Mouse (Mus musculus) stomach, embryonic 14.5 days (tissue): ENCODE results near the gene Tmem100. TPM values are rescaled to one million over a fixed set of nuclear protein-coding genes. Genes with fewer than 3 reads are reported as not detected.
A peak's percentile ranks its signal among the peaks of the same experiment; 100 is the strongest.

Source experiments
- ATAC-seq: fragments of 200-750 bp; cut with Nextera tagmentation; 2 replicates; pipeline ENCODE4 v1.8.0; 2017; ENCODE audit warnings: low read depth, moderate TSS enrichment; ENCODE audit not compliant: insufficient number of reproducible peaks, insufficient read depth, low FRiP score
- H3K27ac ChIP-seq: fragments of 300-500 bp; sonication (generic); 2 replicates; pipeline ENCODE4 v1.5.1; 2014; ENCODE audit warnings: mild to moderate bottlenecking, low read length, moderate library complexity, mixed read lengths
- H3K27me3 ChIP-seq: fragments of 300-500 bp; sonication (generic); 2 replicates; pipeline ENCODE4 v1.6.1; 2014; ENCODE audit warnings: low read length, control low read depth, mixed read lengths; ENCODE audit not compliant: control insufficient read depth, insufficient read depth
- H3K36me3 ChIP-seq: fragments of 300-500 bp; sonication (generic); 2 replicates; pipeline ENCODE4 v1.6.1; 2014; ENCODE audit warnings: mild to moderate bottlenecking, control low read depth, low read length, moderate library complexity, mixed read lengths; ENCODE audit not compliant: control insufficient read depth, insufficient read depth
- H3K4me1 ChIP-seq: fragments of 300-500 bp; sonication (generic); 2 replicates; pipeline ENCODE4 v1.6.1; 2014; ENCODE audit warnings: low read length, control low read depth, mixed read lengths; ENCODE audit not compliant: control insufficient read depth, insufficient read depth
- H3K4me2 ChIP-seq: fragments of 300-500 bp; sonication (generic); replicated peaks from 2 replicates; pipeline ENCODE4 v1.6.1; 2014; ENCODE audit warnings: low read depth, low read length, control low read depth
- H3K4me3 ChIP-seq: fragments of 300-500 bp; sonication (generic); 2 replicates; pipeline ENCODE4 v1.5.1; 2014; ENCODE audit warnings: low read depth, low read length, control low read depth
- H3K9ac ChIP-seq: fragments of 300-500 bp; sonication (generic); replicated peaks from 2 replicates; pipeline ENCODE4 v1.6.1; 2014; ENCODE audit warnings: low read depth, mild to moderate bottlenecking, control low read depth, low read length, moderate library complexity, mixed read lengths
- H3K9me3 ChIP-seq: fragments of 300-500 bp; sonication (generic); 2 replicates; pipeline ENCODE4 v1.6.1; 2016; ENCODE audit warnings: low read depth, low read length, control low read depth; ENCODE audit not compliant: control insufficient read depth
- WGBS: fragments of 180-500 bp; shearing (Covaris S2); extraction: QIAGEN DNeasy Blood & Tissue Kit; methylation state at CpG from one replicate; pipeline ENCODE4 v1.1.7; 2014; 5-methylcytosine and 5-hydroxymethylcytosine counted together
- polyA plus RNA-seq: library from polyadenylated mRNA; unstranded; fragments of >200 nt; fragmentation: Nextera tagmentation; extraction: Ambion mirVana; gene quantifications from 2 replicates; pipeline ENCODE4 v1.2.1, GENCODE M21; 2014

Tmem100 gene
- polyA plus RNA-seq, 1 experiment from 2014 or later = 40.3 TPM

- H3K9ac ChIP-seq = no peak overlapping the region
- no peaks in the 10 kb centered on the region for H3K27me3 ChIP-seq
- H3K4me3 ChIP-seq = no peak overlapping the region
- no peaks in the 10 kb centered on the region for H3K9me3 ChIP-seq
- 0 out of 2 replicates have a peak, but pooled peaks cover 4% of the 10 kb centered on the region for H3K4me1 ChIP-seq
- ATAC-seq = no peak
- 90% methylated on average over 4 of the region's 4 CpGs for WGBS
- H3K27ac ChIP-seq = no peak overlapping the region
- no peak overlapping the region for H3K4me2 ChIP-seq
- H3K36me3 ChIP-seq = no peaks in the 10 kb centered on the region
Measured at GRCm38 (mm10) chr11:90003386-90003785, 26.8 kb upstream of the Tmem100 start.

- Histone ChIP-seq H3K4me2 (no peak overlapping the region), H3K36me3 (no peaks in the 10 kb centered on the region), H3K9me3 (no peaks in the 10 kb centered on the region), H3K4me3 (no peak overlapping the region), H3K4me1 (0 out of 2 replicates have a peak, but pooled peaks cover 4% of the 10 kb centered on the region), H3K27me3 (no peaks in the 10 kb centered on the region), H3K9ac (no peak overlapping the region), H3K27ac (no peak overlapping the region)
- ATAC-seq = no peak
- 62% methylated on average over 4 of the region's 4 CpGs for WGBS
Measured at GRCm38 (mm10) chr11:90006111-90006510, 24.0 kb upstream of the Tmem100 start.

DNA sequence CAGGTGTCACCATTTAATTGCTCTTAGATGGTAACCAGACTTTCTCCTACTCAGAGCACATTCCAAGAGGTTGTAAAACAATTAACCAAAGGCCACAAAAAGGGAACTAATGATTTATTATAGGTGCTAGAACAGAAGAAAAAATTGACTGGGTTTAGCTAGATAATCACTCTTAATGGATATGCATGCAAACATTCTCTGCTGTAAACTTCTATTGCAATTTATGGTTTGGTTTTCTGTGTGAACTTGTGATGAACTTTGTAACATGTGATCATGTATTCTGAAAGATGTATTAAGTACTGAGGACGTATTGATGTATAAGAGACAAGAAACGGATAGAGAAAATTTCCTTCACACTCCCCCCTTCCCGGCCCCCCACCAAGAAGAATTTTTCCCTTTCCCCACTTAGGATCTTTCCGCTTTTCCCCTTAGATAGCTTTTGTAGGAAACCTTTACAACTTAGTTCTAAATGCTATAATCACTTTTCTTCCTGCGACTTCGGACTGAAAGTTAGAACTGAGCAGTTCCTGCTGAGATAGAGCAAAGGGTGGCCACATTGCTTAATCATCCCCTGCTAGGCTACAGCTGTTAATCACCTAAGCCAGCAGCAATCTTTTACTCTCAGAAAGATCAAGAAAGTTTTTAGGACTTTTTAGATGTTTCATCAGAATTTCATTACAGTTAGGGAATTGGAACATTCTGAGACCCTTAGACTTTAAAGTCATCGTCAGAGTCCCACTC is 22.2 kb upstream of the Tmem100 start:
- H3K4me1 ChIP-seq = no peaks in the 10 kb centered on the region
- no peaks in the 10 kb centered on the region for H3K36me3 ChIP-seq
- WGBS = 24% methylated on average over 7 of the region's 7 CpGs
- H3K27ac ChIP-seq = no peak overlapping the region
- H3K4me3 ChIP-seq = no peak overlapping the region
- H3K9me3 ChIP-seq = no peaks in the 10 kb centered on the region
- no peak overlapping the region for H3K9ac ChIP-seq
- no peak for ATAC-seq
- H3K27me3 ChIP-seq = no peaks in the 10 kb centered on the region
- no peak overlapping the region for H3K4me2 ChIP-seq

GRCm38 (mm10) chr11:90013657-90014056 is 16.5 kb upstream of the Tmem100 start:
- WGBS = 90% methylated on average over 6 of the region's 6 CpGs
- no peak overlapping the region for H3K9ac ChIP-seq

GRCm38 (mm10) chr11:90015281-90015680 is 14.9 kb upstream of the Tmem100 start:
- no peak overlapping the region for H3K9ac ChIP-seq
- no peak overlapping the region for H3K4me2 ChIP-seq
- no peaks in the 10 kb centered on the region for H3K9me3 ChIP-seq
- no peak for ATAC-seq
- no peaks in the 10 kb centered on the region for H3K36me3 ChIP-seq
- no peaks in the 10 kb centered on the region for H3K4me1 ChIP-seq
- no peak overlapping the region for H3K4me3 ChIP-seq
- no peaks in the 10 kb centered on the region for H3K27me3 ChIP-seq
- no peak overlapping the region for H3K27ac ChIP-seq
- WGBS = 63% methylated on average over 7 of the region's 7 CpGs

More at GRCm38 (mm10) chr11:90013657-90014056, 16.5 kb upstream of the Tmem100 start:
- no peak for ATAC-seq
- H3K4me1 ChIP-seq = no peaks in the 10 kb centered on the region
- no peaks in the 10 kb centered on the region for H3K27me3 ChIP-seq
- H3K4me3 ChIP-seq = no peak overlapping the region
- H3K36me3 ChIP-seq = no peaks in the 10 kb centered on the region
- no peak overlapping the region for H3K4me2 ChIP-seq
- H3K9me3 ChIP-seq = no peaks in the 10 kb centered on the region
- no peak overlapping the region for H3K27ac ChIP-seq

- Histone ChIP-seq H3K4me1 (no peaks in the 10 kb centered on the region), H3K4me2 (no peak overlapping the region), H3K36me3 (no peaks in the 10 kb centered on the region), H3K27me3 (no peaks in the 10 kb centered on the region), H3K4me3 (no peak overlapping the region), H3K9ac (no peak overlapping the region), H3K27ac (no peak overlapping the region), H3K9me3 (no peaks in the 10 kb centered on the region)
- WGBS = 17% methylated on average over 7 of the region's 7 CpGs
- no peak for ATAC-seq
Measured at GRCm38 (mm10) chr11:90019161-90019560, 11.0 kb upstream of the Tmem100 start.

DNA sequence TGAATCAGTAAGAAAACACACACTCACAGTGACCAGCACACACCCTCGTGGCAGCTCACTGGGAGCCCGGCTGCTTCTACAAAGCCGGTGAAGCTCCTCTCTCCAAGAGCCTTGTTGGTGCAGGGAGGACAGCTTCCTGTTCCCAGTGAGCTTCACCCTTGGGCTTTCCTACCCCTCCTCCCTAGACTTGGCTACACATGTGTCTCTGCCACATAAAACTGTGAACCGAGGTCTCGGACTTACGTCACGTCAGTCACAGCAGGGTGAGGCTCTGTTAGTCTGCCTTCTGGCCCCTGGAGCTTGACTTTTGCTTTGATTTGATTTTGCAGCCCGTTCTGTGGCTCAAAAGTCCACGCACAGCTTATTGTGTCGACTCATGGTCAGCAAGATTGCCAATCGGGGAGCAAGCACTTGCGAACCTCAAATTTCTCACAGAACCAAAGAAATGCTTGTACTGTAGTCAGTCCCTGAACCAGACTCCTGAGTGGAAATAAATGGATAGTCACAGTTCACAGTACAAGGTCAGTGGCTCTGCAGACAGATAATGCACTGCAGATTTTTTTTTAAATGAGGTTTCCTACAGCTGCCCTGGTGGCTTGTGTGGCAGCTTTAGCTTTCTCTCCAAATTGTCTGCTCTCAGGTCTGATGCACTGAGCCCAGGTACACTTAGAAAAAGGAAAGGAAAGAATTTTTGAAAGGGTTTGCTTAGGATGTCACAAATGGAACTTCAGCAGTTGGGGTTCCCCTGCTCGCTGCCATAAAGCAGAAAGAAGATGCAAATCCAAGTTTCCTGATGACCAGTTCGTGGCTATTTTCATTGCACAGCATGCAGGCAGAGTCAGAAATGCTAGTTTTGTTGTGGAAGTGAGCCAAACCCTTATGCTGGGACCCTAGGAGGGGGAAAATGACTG is 4.0 kb upstream of the Tmem100 start:
- no peak overlapping the region for H3K4me3 ChIP-seq
- H3K9ac ChIP-seq = no peak overlapping the region
- ATAC-seq = no peak
- H3K4me1 ChIP-seq = peaks cover 8% of the 10 kb centered on the region; the same call in 1 of the 2 replicates
- no peaks in the 10 kb centered on the region for H3K36me3 ChIP-seq
- no peaks in the 10 kb centered on the region for H3K9me3 ChIP-seq
- no peaks in the 10 kb centered on the region for H3K27me3 ChIP-seq
- 0 out of 2 replicates have a peak overlapping the region, but pooled peaks have one; percentile 2 for H3K4me2 ChIP-seq
- 64% methylated on average over 14 of the region's 14 CpGs for WGBS
- no peak overlapping the region for H3K27ac ChIP-seq

DNA sequence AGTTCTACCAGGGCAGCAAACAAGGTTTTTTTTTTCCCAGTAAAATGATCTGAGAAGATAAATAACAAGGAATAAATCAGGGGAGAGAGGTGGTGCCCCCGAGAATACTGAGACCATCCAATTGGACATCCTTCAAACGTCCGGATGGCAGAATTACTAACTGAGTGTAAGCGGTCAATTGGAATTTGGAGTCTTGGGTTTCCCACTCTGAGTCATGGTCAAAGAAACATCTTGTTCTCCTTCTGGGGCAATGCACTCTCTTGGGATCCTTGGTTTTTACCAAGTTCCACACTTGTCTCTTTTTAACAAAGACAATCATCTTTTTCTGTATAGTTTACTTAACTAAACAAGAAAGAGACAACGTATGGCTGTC is 3.4 kb upstream of the Tmem100 start:
- H3K4me2 ChIP-seq = no peak overlapping the region
- H3K4me3 ChIP-seq = no peak overlapping the region
- no peaks in the 10 kb centered on the region for H3K36me3 ChIP-seq
- H3K27ac ChIP-seq = no peak overlapping the region
- no peaks in the 10 kb centered on the region for H3K9me3 ChIP-seq
- 55% methylated on average over 5 of the region's 5 CpGs for WGBS
- no peak overlapping the region for H3K9ac ChIP-seq
- no peak for ATAC-seq
- H3K4me1 ChIP-seq = peaks cover 13% of the 10 kb centered on the region; the same call in 1 of the 2 replicates
- H3K27me3 ChIP-seq = no peaks in the 10 kb centered on the region; the same call in 1 of the 2 replicates
